Mouse (Mus musculus): ENCODE measurements at regions not wholly inside any gene's neighbourhood (a gene's known extent, or its start where the extent isn't known, plus 50 kb on each side); places are given as distances from the start of the nearest gene placed in this dataset.

DNA sequence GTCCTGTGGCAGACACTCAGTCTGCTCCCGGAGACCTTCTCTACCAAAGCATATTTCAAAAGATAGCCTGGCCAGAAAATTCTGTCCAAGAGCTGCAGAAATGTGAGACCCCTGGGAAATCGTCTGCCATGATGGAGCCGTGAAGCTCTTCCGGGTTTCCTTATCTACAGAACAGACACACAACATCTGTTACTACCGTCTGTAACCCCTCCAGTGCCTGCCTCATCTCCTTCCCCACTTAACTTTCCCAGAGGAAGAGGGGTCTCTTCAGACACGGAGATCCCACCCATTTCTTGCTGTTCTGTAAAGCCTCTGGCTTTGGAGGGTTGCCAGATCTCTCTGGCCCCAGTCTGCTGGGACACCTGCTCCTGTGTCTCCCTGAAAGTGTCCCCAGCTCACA lies 156.2 kb upstream of the Kcnab2 start:
- no peak for DNase-seq (ENCODE audit: low spot score)

DNA sequence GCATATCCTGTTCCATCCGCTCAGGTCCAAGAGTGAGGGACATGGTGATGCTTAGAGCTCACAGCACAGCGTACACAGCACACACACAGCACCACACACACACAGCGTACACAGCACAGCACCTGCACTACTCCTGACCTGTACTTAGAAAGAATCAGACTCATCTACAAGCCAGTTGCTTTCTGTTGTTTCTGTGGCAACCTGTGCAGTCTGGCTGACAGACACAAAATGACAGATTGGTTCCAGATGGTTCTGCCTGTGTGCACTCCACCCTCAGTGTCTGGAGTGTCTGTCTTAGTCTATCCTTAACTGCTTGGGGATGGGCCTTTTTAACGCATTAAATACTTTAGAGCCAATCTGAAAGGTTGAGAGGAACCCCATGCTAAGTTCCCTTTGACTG lies 150.4 kb upstream of the Kcnab2 start:
- peak; percentile 34 for DNase-seq (ENCODE audit: low spot score)

GRCm38 (mm10) chr4:152625032-152626003 lies 147.6 kb upstream of the Kcnab2 start:
- DNase-seq (ENCODE audit: low spot score) = peak; percentile 84

- no peak for DNase-seq (ENCODE audit: low spot score)
These were observed 144.5 kb upstream of the Kcnab2 start for GRCm38 (mm10) chr4:152622022-152622777.

- no peak for DNase-seq (ENCODE audit: low spot score)
These were observed 140.0 kb upstream of the Kcnab2 start for GRCm38 (mm10) chr4:152617636-152618035.

DNA sequence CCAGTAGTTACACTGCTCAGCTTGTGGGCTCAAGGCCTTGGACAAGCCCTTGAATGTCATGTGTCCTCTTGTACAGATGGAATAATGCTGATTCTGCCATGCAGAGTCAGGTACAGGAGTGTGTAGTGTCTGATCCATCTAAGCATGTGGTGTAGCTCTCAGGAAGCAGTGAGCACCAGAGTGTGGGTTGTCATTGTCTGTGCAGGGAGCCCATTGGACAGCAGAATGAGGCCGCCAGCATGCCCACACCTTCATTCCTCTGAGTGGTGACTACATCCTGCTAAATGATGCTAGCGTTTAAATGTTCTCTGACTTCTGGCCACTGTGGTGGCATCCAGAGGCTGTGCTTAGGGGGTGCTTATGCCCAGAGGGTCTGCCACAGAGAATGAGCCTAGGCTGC lies 137.5 kb upstream of the Kcnab2 start:
- no peak for DNase-seq (ENCODE audit: low spot score)

GRCm38 (mm10) chr4:152614356-152615100 lies 136.9 kb upstream of the Kcnab2 start:
- no peak for DNase-seq (ENCODE audit: low spot score)
